7 mouse cellular contexts compared by ENCODE assay signal in the genomic region with DNA sequence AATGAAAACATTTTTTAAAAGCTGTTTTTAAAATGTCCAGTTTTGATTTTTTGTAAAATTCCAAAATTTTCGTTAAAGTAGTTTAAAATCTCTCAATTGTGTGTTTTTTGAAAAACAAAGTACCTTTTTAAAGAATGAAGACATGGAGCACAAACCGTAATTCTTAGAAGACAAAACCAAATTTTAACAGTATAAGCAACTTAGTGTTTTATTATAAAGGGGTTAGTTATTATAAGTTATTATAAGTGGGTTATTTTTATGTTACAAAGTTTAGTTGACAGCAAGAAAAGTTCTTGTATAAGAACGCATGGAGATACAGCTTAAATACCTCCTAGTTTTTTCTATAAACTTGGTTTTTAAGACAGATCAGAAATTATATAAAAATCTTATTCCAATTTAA. TPM values are rescaled to one million over a fixed set of nuclear protein-coding genes. Genes with fewer than 3 reads are reported as not detected.
A peak's percentile ranks its signal among the peaks of the same experiment; 100 is the strongest.
DNase-seq lines count a peak whose midpoint lies in the region; ATAC-seq and TF ChIP-seq lines count a peak whose summit lies in the region.

No protein-coding gene starts in this region.

- peak overlapping the region; percentile 48; the same call in 1 of the 2 replicates for H3K9ac ChIP-seq in lung, embryonic 15.5 days
- no peak overlapping the region for H3K9ac ChIP-seq in limb, embryonic 12.5 days (replicated peaks)
- H3K9ac ChIP-seq in stomach, embryonic 14.5 days (replicated peaks; ENCODE audit: low read depth, low read length) = no peak overlapping the region

- H3K36me3 ChIP-seq in lung, embryonic 15.5 days = no peaks in the 10 kb centered on the region
- no peaks in the 10 kb centered on the region for H3K36me3 ChIP-seq in limb, embryonic 12.5 days
- no peaks in the 10 kb centered on the region for H3K36me3 ChIP-seq in stomach, embryonic 14.5 days (ENCODE audit: control insufficient read depth, insufficient read depth, low read length)
- H3K36me3 ChIP-seq in thymus, adult 2 months (ENCODE audit: control insufficient read depth, insufficient read depth, low read length) = no peaks in the 10 kb centered on the region; the same call in none of the 2 replicates

- H3K9me3 ChIP-seq in lung, embryonic 15.5 days = no peaks in the 10 kb centered on the region
- H3K9me3 ChIP-seq in limb, embryonic 12.5 days = no peaks in the 10 kb centered on the region
- H3K9me3 ChIP-seq in stomach, embryonic 14.5 days (ENCODE audit: control insufficient read depth, low read depth, low read length) = no peaks in the 10 kb centered on the region

- no peak for DNase-seq in lung, postnatal 36 days
- DNase-seq in thymus, adult 2 months = no peak

- peak overlapping the region; percentile 50 for H3K4me3 ChIP-seq in lung, embryonic 15.5 days
- peak overlapping the region; percentile 51 for H3K4me3 ChIP-seq in embryonic fibroblast, embryonic 13.5 days (ENCODE audit: insufficient read depth, low read length)
- H3K4me3 ChIP-seq in limb, embryonic 12.5 days (replicated peaks) = peak overlapping the region; percentile 46; the same call in 1 of the 2 replicates
- peak overlapping the region; percentile 44 for H3K4me3 ChIP-seq in stomach, embryonic 14.5 days (ENCODE audit: low read depth, low read length)
- no peak overlapping the region for H3K4me3 ChIP-seq in thymus, adult 2 months (ENCODE audit: control insufficient read depth, insufficient read depth, low read length)

- TF ChIP-seq POLR2A in embryonic fibroblast, embryonic 13.5 days (IDR thresholded peaks at IDR 0.05; ENCODE audit: low read depth, low read length) = no peak
- TF ChIP-seq POLR2A in thymus, adult 2 months (IDR thresholded peaks at IDR 0.05; ENCODE audit: control insufficient read depth, extremely low read depth, insufficient read depth, low read length, poor library complexity) = no peak

- 78% methylated on average over 3 of the region's 3 CpGs for WGBS in lung, embryonic 15.5 days
- 85% methylated on average over 3 of the region's 3 CpGs for WGBS in limb, embryonic 12.5 days
- WGBS in stomach, embryonic 14.5 days = 90% methylated on average over 3 of the region's 3 CpGs
- WGBS in thymus, adult 2 months = 60% methylated on average over 3 of the region's 3 CpGs

- TF ChIP-seq CTCF in embryonic fibroblast, embryonic 13.5 days (IDR thresholded peaks at IDR 0.05; ENCODE audit: borderline replicate concordance, insufficient read depth, low read length) = no peak
- TF ChIP-seq CTCF in thymus, adult 2 months (IDR thresholded peaks at IDR 0.05; ENCODE audit: borderline replicate concordance, control insufficient read depth, extremely low read depth, insufficient read depth, low read length, poor library complexity) = no peak

- no peak overlapping the region; the same call in 1 of the 2 replicates for H3K27ac ChIP-seq in lung, embryonic 15.5 days
- H3K27ac ChIP-seq in embryonic fibroblast, embryonic 13.5 days (ENCODE audit: insufficient read depth, low read length) = peak overlapping the region; percentile 89
- H3K27ac ChIP-seq in limb, embryonic 12.5 days = no peak overlapping the region
- H3K27ac ChIP-seq in stomach, embryonic 14.5 days (ENCODE audit: low read length) = no peak overlapping the region
- H3K27ac ChIP-seq in thymus, adult 2 months (ENCODE audit: control insufficient read depth, insufficient read depth, low read length) = no peak overlapping the region

- H3K4me1 ChIP-seq in lung, embryonic 15.5 days = no peaks in the 10 kb centered on the region
- no peaks in the 10 kb centered on the region; the same call in 1 of the 2 replicates for H3K4me1 ChIP-seq in embryonic fibroblast, embryonic 13.5 days (ENCODE audit: control insufficient read depth, insufficient read depth, low read length)
- H3K4me1 ChIP-seq in limb, embryonic 12.5 days (replicated peaks) = no peaks in the 10 kb centered on the region
- no peaks in the 10 kb centered on the region for H3K4me1 ChIP-seq in stomach, embryonic 14.5 days (ENCODE audit: control insufficient read depth, insufficient read depth, low read length)
- 0 out of 2 replicates have a peak, but pooled peaks cover 5% of the 10 kb centered on the region for H3K4me1 ChIP-seq in thymus, adult 2 months (replicated peaks; ENCODE audit: control insufficient read depth, insufficient read depth, low read length)

- H3K27me3 ChIP-seq in lung, embryonic 15.5 days = no peaks in the 10 kb centered on the region
- no peaks in the 10 kb centered on the region for H3K27me3 ChIP-seq in limb, embryonic 12.5 days
- no peaks in the 10 kb centered on the region for H3K27me3 ChIP-seq in stomach, embryonic 14.5 days (ENCODE audit: control insufficient read depth, insufficient read depth, low read length)
- H3K27me3 ChIP-seq in thymus, adult 2 months (ENCODE audit: control insufficient read depth, insufficient read depth, low read length) = no peaks in the 10 kb centered on the region

- peak overlapping the region; percentile 66 for H3K4me2 ChIP-seq in lung, embryonic 15.5 days
- H3K4me2 ChIP-seq in limb, embryonic 12.5 days = peak overlapping the region; percentile 63
- H3K4me2 ChIP-seq in stomach, embryonic 14.5 days (replicated peaks; ENCODE audit: low read depth, low read length) = peak overlapping the region; percentile 60

- no peak for ATAC-seq in lung, embryonic 15.5 days (ENCODE audit: borderline replicate concordance, extremely low read depth, low FRiP score, low TSS enrichment)
- no peak for ATAC-seq in limb, embryonic 12.5 days (ENCODE audit: insufficient number of reproducible peaks, insufficient read depth, low FRiP score, low TSS enrichment, low read depth)
- ATAC-seq in stomach, embryonic 14.5 days (ENCODE audit: insufficient number of reproducible peaks, insufficient read depth, low FRiP score, low read depth) = no peak
- no peak for ATAC-seq in CD4-positive, CD25-positive, alpha-beta regulatory T cell, adult 4 months

RNA-seq across cellular contexts. Expression of a gene that starts 0.6 kb away (rescaled TPM):
- 6.3 and 6.5 TPM in 2 replicates for polyA plus RNA-seq in lung, embryonic 15.5 days (2015; fragmentation: Nextera tagmentation; extraction: Ambion mirVana)
- 7.4 and 9.4 TPM in 2 replicates for polyA plus RNA-seq in embryonic fibroblast, embryonic 13.5 days (2011; ENCODE audit: insufficient read length, low read depth, missing spikeins)
- polyA plus RNA-seq in limb, embryonic 12.5 days (2016; fragmentation: Nextera tagmentation; extraction: Ambion mirVana) = 1.2 and 2.6 TPM in 2 replicates
- polyA plus RNA-seq in stomach, embryonic 14.5 days (2014; fragmentation: Nextera tagmentation; extraction: Ambion mirVana) = 3.9 and 4.6 TPM in 2 replicates
- 34.9 and 48.1 TPM in 2 replicates for polyA plus RNA-seq in thymus, adult 2 months (2012; rRNA removed)
- polyA plus RNA-seq in CD4-positive, CD25-positive, alpha-beta regulatory T cell, adult 4 months (2017; shearing (Covaris generic)) = 10 to 100 TPM; 24.3 to 35.4 TPM

RNA-seq across cellular contexts. Expression of a gene that starts 8.3 kb away (rescaled TPM):
- polyA plus RNA-seq in lung, embryonic 15.5 days (2015; fragmentation: Nextera tagmentation; extraction: Ambion mirVana) = not detected in 2 replicates
- not detected in 2 replicates for polyA plus RNA-seq in embryonic fibroblast, embryonic 13.5 days (2011; ENCODE audit: insufficient read length, low read depth, missing spikeins)
- polyA plus RNA-seq in limb, embryonic 12.5 days (2016; fragmentation: Nextera tagmentation; extraction: Ambion mirVana) = 0.13 TPM in 1 of 2 replicates, not detected in the other
- polyA plus RNA-seq in stomach, embryonic 14.5 days (2014; fragmentation: Nextera tagmentation; extraction: Ambion mirVana) = not detected in 2 replicates
- 0.43 and 0.53 TPM in 2 replicates for polyA plus RNA-seq in thymus, adult 2 months (2012; rRNA removed)
- polyA plus RNA-seq in CD4-positive, CD25-positive, alpha-beta regulatory T cell, adult 4 months (2017; shearing (Covaris generic)) = not detected

RNA-seq across cellular contexts. Expression of a gene that starts 24.6 kb away (rescaled TPM):
- not detected in 2 replicates for polyA plus RNA-seq in lung, embryonic 15.5 days (2015; fragmentation: Nextera tagmentation; extraction: Ambion mirVana)
- not detected in 2 replicates for polyA plus RNA-seq in embryonic fibroblast, embryonic 13.5 days (2011; ENCODE audit: insufficient read length, low read depth, missing spikeins)
- polyA plus RNA-seq in limb, embryonic 12.5 days (2016; fragmentation: Nextera tagmentation; extraction: Ambion mirVana) = not detected in 2 replicates
- polyA plus RNA-seq in stomach, embryonic 14.5 days (2014; fragmentation: Nextera tagmentation; extraction: Ambion mirVana) = not detected in 2 replicates
- polyA plus RNA-seq in thymus, adult 2 months (2012; rRNA removed) = 0.26 TPM in 1 of 2 replicates, not detected in the other
- not detected for polyA plus RNA-seq in CD4-positive, CD25-positive, alpha-beta regulatory T cell, adult 4 months (2017; shearing (Covaris generic))

RNA-seq across cellular contexts. Expression of a gene that starts 48.0 kb away (rescaled TPM):
- polyA plus RNA-seq in lung, embryonic 15.5 days (2015; fragmentation: Nextera tagmentation; extraction: Ambion mirVana) = not detected in 2 replicates
- polyA plus RNA-seq in embryonic fibroblast, embryonic 13.5 days (2011; ENCODE audit: insufficient read length, low read depth, missing spikeins) = not detected in 2 replicates
- polyA plus RNA-seq in limb, embryonic 12.5 days (2016; fragmentation: Nextera tagmentation; extraction: Ambion mirVana) = 0.34 and 0.36 TPM in 2 replicates
- not detected in 2 replicates for polyA plus RNA-seq in stomach, embryonic 14.5 days (2014; fragmentation: Nextera tagmentation; extraction: Ambion mirVana)
- 0.28 and 0.42 TPM in 2 replicates for polyA plus RNA-seq in thymus, adult 2 months (2012; rRNA removed)
- 1 to 10 TPM in 1 of 2 experiments, under 1 TPM in 1; 0.66 to 1.6 TPM for polyA plus RNA-seq in CD4-positive, CD25-positive, alpha-beta regulatory T cell, adult 4 months (2017; shearing (Covaris generic))
